Mouse (Mus musculus) retina, embryonic 14.5 days (tissue): ENCODE measurements at regions not wholly inside any gene's neighbourhood (a gene's known extent, or its start where the extent isn't known, plus 50 kb on each side); places are given as distances from the start of the nearest gene placed in this dataset.

Experiments
- DNase-seq: peaks from one replicate; pipeline ENCODE4 v3.0.0-alpha.2; 2015; ENCODE audit warnings: low spot score

DNA sequence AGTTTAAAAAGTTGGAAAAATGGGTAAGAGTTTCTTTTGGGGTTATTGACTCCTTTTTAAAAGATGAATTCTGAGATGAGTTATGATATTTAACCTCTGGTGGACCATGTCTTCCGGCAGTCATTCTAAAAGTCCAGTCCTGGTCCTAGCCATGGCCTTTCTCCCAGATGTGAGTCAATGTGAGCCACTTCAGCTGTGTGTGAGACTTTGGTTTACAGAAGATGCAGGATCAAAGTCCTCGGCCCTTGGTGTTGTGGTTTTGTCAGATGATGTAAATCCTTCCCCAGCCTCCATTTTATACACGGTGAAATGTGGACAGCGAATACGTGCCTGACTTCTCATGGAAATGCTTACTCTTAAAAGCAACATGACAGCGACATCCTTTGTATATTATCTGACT is 287.0 kb upstream of the Tmem132c start:
- DNase-seq, result no peak

GRCm38 (mm10) chr5:126964577-126964976 is 277.0 kb upstream of the Tmem132c start:
- DNase-seq, result no peak

- no peak for DNase-seq
Observed at GRCm38 (mm10) chr5:126967076-126967475, 274.5 kb upstream of the Tmem132c start.

DNA sequence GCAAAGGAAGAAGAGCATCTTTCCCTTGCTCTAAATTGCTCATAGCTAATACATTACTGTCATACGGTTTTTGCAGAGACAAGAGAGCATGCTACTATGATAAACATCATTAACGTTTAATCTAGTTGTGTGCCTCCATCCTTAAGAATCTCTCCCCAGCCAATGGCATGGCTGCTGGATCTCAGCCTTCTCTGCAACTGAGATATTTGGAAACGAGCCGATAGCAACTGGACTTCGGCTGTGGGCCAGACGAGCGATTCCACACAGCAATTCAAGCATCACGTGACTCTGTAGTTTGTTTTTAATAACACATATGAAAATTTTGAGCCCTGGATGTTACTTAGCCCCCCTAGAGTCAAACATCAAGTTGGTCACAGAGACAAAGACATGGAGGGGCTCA is 272.2 kb upstream of the Tmem132c start:
- no peak for DNase-seq

GRCm38 (mm10) chr5:126971284-126971683 is 270.3 kb upstream of the Tmem132c start:
- DNase-seq, result no peak

GRCm38 (mm10) chr5:126971981-126972380 is 269.6 kb upstream of the Tmem132c start:
- no peak for DNase-seq

DNA sequence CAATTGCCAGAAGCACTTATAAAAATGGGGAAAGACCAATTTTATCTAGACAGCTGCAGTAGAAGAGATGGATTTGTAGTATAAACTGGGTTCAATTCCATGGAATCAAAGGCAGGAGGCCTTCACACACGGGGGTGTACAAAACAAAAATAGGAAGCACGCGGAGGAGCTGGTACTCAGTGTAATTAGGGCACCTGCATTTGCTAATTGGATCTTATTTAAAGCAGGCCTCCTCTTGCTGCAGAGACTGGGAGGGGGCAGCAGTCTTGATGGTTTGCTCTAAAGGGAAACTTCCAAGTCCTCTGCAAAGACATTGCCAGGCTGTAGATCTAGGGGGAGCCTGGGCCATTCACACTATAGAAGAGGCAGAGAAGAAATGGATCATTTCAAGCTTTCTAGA is 268.2 kb upstream of the Tmem132c start:
- DNase-seq, result no peak

GRCm38 (mm10) chr5:126974565-126974964 is 267.0 kb upstream of the Tmem132c start:
- DNase-seq, result no peak

DNA sequence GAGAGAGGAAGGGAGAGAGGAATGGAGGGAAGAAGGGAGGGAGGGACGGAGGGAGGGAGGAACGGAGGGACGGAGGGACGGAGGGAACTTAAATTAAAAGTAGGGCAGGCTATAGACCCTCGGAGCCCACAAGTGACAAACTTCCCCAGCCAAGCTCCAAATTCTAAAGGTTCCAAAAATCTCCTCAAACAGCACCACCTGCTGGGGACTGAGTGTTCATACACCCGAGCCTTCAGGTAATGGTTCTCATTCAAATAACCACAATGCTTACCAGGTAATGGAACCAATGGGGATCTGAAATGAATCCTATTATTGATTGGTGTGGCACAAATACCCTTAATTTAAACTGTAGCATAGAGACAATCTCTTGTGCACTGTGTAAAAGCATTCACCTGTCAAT is 246.0 kb upstream of the Tmem132c start:
- DNase-seq, result no peak

GRCm38 (mm10) chr5:127014166-127014565 is 227.4 kb upstream of the Tmem132c start:
- DNase-seq, result no peak

- DNase-seq, result peak; percentile 13
Observed at GRCm38 (mm10) chr5:127016467-127017060, 225.0 kb upstream of the Tmem132c start.

DNA sequence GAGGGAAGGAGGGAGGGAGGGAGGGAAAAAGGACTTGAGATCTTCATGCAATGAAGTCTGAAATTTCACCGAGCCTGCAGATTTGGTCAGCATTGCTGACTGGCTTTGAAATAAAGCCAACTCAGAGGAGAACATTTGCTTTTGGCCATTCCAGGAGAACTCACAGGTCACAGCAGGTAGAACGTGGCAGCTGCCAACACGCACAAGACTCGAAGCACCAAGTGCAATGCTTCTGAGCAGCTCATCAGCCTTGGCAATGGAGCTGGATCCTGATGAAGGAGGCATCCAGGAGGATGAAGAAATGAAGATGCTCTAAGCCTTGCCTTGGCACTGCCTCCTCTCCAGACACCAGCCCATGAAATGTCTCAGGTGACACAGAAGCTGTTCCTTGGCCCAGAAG is 223.6 kb upstream of the Tmem132c start:
- no peak for DNase-seq

GRCm38 (mm10) chr5:127036472-127036871 is 205.1 kb upstream of the Tmem132c start:
- no peak for DNase-seq

DNA sequence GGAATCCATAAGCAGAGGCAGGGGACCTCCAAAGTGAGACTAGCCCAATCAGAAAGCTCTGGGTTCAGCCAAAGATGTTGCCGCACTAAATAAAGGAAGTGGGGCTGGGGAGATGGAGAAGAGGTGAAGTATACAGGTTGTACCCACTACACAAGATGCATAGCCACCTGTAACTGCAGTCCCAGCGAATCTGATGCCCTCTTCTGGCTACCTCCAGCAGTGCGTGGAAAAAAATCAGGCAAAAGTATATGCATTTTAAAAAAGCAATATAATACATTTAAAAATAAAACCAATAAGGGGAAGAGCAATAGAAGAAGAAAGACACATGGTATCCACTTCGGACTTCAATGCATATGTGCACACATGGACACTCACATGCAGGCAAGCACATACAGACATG is 183.8 kb upstream of the Tmem132c start:
- DNase-seq, result no peak

- DNase-seq, result no peak
Observed at GRCm38 (mm10) chr5:127074327-127074726, 167.3 kb upstream of the Tmem132c start.
